Mouse (Mus musculus): ENCODE measurements around the gene Kcnc1. TPM values are rescaled to one million over a fixed set of nuclear protein-coding genes. Genes with fewer than 3 reads are reported as not detected.

The Kcnc1 gene
- total and polyA plus RNA-seq, 2 experiments from 2014 or later: 25.0 to 43.7 TPM

DNA sequence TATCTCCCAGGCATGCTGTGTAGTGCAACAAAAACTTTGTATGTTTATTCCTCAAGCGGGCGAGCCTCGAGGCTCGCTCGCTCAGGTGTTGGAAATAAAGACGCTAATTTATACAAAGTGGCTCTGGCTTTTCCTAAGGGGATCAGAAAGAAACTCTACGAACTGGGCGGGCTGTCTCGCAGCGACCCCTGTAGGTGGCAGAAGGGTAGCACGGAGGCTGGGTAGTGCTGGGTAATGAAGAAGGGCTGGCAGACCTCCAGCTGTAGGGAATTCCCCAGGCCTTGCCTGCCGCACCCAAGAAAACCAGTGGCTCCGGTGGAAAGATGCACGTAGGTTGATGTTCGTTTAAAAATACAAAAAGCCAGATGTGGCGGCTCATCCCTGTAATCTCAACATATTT is 17.3 kb upstream of the Kcnc1 start:
- peaks cover 41% of the 10 kb centered on the region for H3K27me3 ChIP-seq (ENCODE audit: insufficient read depth, low read length)
- WGBS: 12% methylated on average over 16 of the region's 16 CpGs
- ATAC-seq: peak; percentile 71

DNA sequence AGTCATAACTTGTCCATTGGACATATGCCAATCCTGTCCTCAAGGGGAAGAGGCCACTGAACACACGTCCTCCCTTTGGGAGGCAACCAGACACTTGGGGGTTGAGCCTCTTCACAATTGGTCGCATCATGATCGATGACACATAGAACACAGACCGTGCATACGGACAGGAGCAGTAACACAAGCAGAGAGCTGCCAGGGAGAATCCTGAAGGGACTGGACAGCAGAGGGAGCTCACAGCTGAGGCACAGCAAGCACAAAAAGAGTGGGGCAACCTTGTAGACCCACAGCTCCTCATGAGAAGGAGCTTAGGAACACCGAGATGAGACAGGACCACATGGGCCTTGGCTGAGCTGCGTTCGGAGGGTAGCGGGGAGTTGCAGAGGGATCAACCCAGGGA is 15.7 kb upstream of the Kcnc1 start:
- no peaks in the 10 kb centered on the region for H3K9me3 ChIP-seq (ENCODE audit: low read length)
- peaks cover 6% of the 10 kb centered on the region; the same call in 1 of the 2 replicates for H3K4me1 ChIP-seq (ENCODE audit: insufficient read depth, low read length)
- ATAC-seq (no peak), DNase-seq (ENCODE audit: low spot score) (peak; percentile 32)
- peaks cover 30% of the 10 kb centered on the region for H3K27me3 ChIP-seq (ENCODE audit: insufficient read depth, low read length)
- H3K9ac ChIP-seq (replicated peaks; ENCODE audit: low read length): no peak overlapping the region
- H3K36me3 ChIP-seq (ENCODE audit: insufficient read depth, low read length): no peaks in the 10 kb centered on the region
- no peak overlapping the region for H3K4me3 ChIP-seq (ENCODE audit: low read length)
- no peak overlapping the region for H3K27ac ChIP-seq
- 60% methylated on average over 9 of the region's 9 CpGs for WGBS
- H3K4me2 ChIP-seq (ENCODE audit: low read depth, low read length): no peak overlapping the region
- TF ChIP-seq CTCF (IDR thresholded peaks at IDR 0.05; ENCODE audit: low read depth): peak; percentile 56

More for the DNA sequence above, 17.3 kb upstream of the Kcnc1 start:
- Histone ChIP-seq H3K4me1 (ENCODE audit: insufficient read depth, low read length) (peaks cover 6% of the 10 kb centered on the region; the same call in 1 of the 2 replicates), H3K36me3 (ENCODE audit: insufficient read depth, low read length) (no peaks in the 10 kb centered on the region), H3K9me3 (ENCODE audit: low read length) (no peaks in the 10 kb centered on the region), H3K9ac (replicated peaks; ENCODE audit: low read length) (no peak overlapping the region), H3K27ac (no peak overlapping the region), H3K4me2 (ENCODE audit: low read depth, low read length) (no peak overlapping the region), H3K4me3 (ENCODE audit: low read length) (no peak overlapping the region)
- peak; percentile 80 for TF ChIP-seq CTCF (IDR thresholded peaks at IDR 0.05; ENCODE audit: low read depth)
- DNase-seq (ENCODE audit: low spot score): peak; percentile 85

DNA sequence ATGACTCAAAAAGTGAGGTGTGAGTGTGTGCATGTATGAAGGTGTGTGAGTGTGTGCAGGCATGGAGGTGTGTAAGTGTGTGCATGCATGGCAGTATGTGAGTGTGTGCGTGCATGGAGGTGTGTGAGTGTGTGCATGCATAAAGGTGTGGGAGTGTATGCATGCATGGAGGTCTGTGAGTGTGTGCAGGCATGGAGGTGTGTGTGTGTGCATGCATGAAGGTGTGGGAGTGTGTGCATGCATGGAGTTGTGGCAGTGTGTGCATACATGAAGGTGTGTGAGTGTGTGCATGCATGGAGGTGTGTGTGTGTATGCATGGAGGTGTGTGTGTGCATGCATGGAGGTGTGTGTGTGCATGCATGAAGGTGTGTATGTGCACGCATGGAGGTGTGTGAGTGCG is 8.9 kb upstream of the Kcnc1 start:
- no peak overlapping the region for H3K9ac ChIP-seq (replicated peaks; ENCODE audit: low read length)
- no peaks in the 10 kb centered on the region for H3K27me3 ChIP-seq (ENCODE audit: insufficient read depth, low read length)
- H3K9me3 ChIP-seq (ENCODE audit: low read length): no peaks in the 10 kb centered on the region
- no peak overlapping the region for H3K27ac ChIP-seq
- H3K4me2 ChIP-seq (ENCODE audit: low read depth, low read length): no peak overlapping the region
- TF ChIP-seq CTCF (IDR thresholded peaks at IDR 0.05; ENCODE audit: low read depth): no peak
- no peaks in the 10 kb centered on the region for H3K36me3 ChIP-seq (ENCODE audit: insufficient read depth, low read length)
- ATAC-seq (no peak), DNase-seq (ENCODE audit: low spot score) (no peak)
- no peak overlapping the region for H3K4me3 ChIP-seq (ENCODE audit: low read length)
- H3K4me1 ChIP-seq (ENCODE audit: insufficient read depth, low read length): no peaks in the 10 kb centered on the region
- 86% methylated on average over 3 of the region's 3 CpGs for WGBS

DNA sequence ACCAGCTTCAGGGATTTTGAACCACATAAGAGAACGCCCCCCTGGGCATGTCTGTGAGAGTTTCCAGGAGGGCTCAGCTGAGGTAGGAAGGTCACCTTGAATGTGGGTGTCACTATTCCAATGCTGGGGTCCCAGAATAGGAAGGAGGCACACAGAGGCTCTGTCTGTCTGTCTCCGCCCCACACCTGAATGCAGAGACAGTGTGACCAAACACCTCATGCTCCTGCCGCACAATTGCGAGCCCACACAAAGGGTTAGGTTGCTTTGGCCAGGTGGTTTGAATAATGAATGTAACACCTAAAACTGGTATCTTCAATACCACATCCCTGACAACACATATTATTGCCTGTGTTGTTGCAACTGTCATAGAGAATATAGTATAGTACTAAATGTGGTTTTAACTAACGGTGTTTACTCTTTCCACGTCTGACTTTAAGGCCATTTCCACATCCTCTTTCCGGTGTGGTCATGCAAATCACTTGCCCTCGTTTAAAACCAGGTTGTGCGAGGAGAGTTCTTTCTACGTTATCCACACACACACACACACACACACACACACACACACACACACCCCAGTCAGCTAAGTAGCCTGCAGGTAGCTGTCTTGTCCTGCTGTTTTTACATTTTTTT is 6.7 kb upstream of the Kcnc1 start:
- no peaks in the 10 kb centered on the region for H3K27me3 ChIP-seq (ENCODE audit: insufficient read depth, low read length)
- 80% methylated on average over 10 of the region's 10 CpGs for WGBS
- no peak overlapping the region for H3K9ac ChIP-seq (replicated peaks; ENCODE audit: low read length)
- H3K4me1 ChIP-seq (ENCODE audit: insufficient read depth, low read length): no peaks in the 10 kb centered on the region; the same call in 1 of the 2 replicates
- no peaks in the 10 kb centered on the region for H3K36me3 ChIP-seq (ENCODE audit: insufficient read depth, low read length)
- DNase-seq (ENCODE audit: low spot score) (no peak), ATAC-seq (no peak)
- H3K9me3 ChIP-seq (ENCODE audit: low read length): no peaks in the 10 kb centered on the region
- no peak for TF ChIP-seq CTCF (IDR thresholded peaks at IDR 0.05; ENCODE audit: low read depth)
- H3K4me2 ChIP-seq (ENCODE audit: low read depth, low read length): no peak overlapping the region
- H3K4me3 ChIP-seq (ENCODE audit: low read length): no peak overlapping the region
- no peak overlapping the region for H3K27ac ChIP-seq

DNA sequence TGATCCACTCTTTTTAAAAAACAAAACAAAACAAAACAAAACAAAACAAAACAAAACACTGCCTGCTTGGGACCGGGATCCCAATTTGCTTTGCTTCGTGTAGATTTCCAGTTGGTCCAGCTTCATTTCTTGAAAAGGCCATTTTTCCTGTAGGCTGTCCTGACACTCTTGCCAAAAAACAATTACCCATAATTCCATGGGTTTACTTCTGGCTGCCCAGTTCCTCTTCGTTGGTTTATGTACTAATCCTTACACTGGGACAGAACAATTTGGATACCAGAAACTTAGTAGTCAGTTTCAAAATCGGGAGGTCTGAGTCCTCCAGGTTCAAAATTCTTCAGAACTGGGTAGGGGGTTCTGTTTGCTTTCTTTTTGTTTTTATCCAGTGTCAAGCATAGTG is 6.1 kb upstream of the Kcnc1 start:
- DNase-seq (ENCODE audit: low spot score): no peak
- H3K4me3 ChIP-seq (ENCODE audit: low read length): no peak overlapping the region
- H3K4me1 ChIP-seq (ENCODE audit: insufficient read depth, low read length): no peaks in the 10 kb centered on the region; the same call in 1 of the 2 replicates
- WGBS: 55% methylated on average over 4 of the region's 4 CpGs
- no peak for TF ChIP-seq CTCF (IDR thresholded peaks at IDR 0.05; ENCODE audit: low read depth)
- H3K27ac ChIP-seq: no peak overlapping the region
- H3K9me3 ChIP-seq (ENCODE audit: low read length): no peaks in the 10 kb centered on the region
- H3K9ac ChIP-seq (replicated peaks; ENCODE audit: low read length): no peak overlapping the region
- no peak overlapping the region for H3K4me2 ChIP-seq (ENCODE audit: low read depth, low read length)
- no peak for ATAC-seq
- no peaks in the 10 kb centered on the region for H3K27me3 ChIP-seq (ENCODE audit: insufficient read depth, low read length)
- H3K36me3 ChIP-seq (ENCODE audit: insufficient read depth, low read length): no peaks in the 10 kb centered on the region

DNA sequence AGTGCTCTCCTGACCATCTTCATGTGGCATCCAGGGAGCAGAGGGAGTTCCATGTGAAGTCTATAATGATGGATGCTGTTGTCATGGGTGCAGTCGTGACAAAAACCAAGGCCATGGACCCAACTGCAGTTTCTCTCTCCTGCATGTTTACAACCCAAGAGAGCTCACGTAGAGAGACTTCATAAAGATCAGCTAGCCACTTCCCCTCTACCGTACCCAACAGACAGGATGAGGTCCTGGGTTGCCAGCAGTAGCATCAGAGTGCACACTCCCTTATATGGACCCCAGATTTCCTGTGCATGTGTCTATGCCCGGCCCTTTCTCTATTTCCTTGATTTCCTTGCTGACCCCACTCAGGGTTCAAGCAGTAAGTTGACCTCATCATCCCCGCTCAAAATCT is 4.6 kb upstream of the Kcnc1 start:
- H3K4me3 ChIP-seq (ENCODE audit: low read length): no peak overlapping the region
- H3K9me3 ChIP-seq (ENCODE audit: low read length): no peaks in the 10 kb centered on the region
- no peaks in the 10 kb centered on the region for H3K36me3 ChIP-seq (ENCODE audit: insufficient read depth, low read length)
- no peak for ATAC-seq
- 67% methylated on average over 5 of the region's 5 CpGs for WGBS
- DNase-seq (ENCODE audit: low spot score): no peak
- H3K27me3 ChIP-seq (ENCODE audit: insufficient read depth, low read length): no peaks in the 10 kb centered on the region
- H3K27ac ChIP-seq: no peak overlapping the region
- no peak overlapping the region for H3K4me2 ChIP-seq (ENCODE audit: low read depth, low read length)
- no peaks in the 10 kb centered on the region; the same call in 1 of the 2 replicates for H3K4me1 ChIP-seq (ENCODE audit: insufficient read depth, low read length)
- TF ChIP-seq CTCF (IDR thresholded peaks at IDR 0.05; ENCODE audit: low read depth): no peak
- no peak overlapping the region for H3K9ac ChIP-seq (replicated peaks; ENCODE audit: low read length)

DNA sequence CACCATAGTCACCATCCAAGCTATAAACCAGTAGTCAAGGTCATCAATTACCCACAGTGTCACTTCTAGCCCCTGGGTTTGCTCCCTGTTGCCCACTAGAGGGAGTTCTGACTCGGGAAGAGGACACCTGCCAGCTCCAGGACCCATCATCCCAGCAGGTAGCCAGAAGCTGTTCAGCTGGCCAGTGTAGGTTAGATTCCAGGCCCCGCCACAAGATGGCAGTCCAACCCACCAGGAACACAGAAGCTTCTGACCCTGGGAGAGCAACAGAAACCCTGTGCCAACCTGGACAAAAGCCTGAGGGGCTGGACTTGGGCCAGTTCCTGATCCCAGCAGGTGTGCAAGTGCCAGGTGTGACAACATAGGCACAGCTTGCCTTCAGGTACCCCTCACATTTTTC is 3.2 kb upstream of the Kcnc1 start:
- no peak overlapping the region for H3K4me2 ChIP-seq (ENCODE audit: low read depth, low read length)
- ATAC-seq (peak; percentile 46), DNase-seq (ENCODE audit: low spot score) (peak; percentile 93)
- H3K9ac ChIP-seq (replicated peaks; ENCODE audit: low read length): no peak overlapping the region
- no peaks in the 10 kb centered on the region for H3K9me3 ChIP-seq (ENCODE audit: low read length)
- peak; percentile 98 for TF ChIP-seq CTCF (IDR thresholded peaks at IDR 0.05; ENCODE audit: low read depth)
- WGBS: 0% methylated on average over 2 of the region's 2 CpGs
- H3K4me3 ChIP-seq (ENCODE audit: low read length): no peak overlapping the region
- H3K27ac ChIP-seq: no peak overlapping the region
- peaks cover 7% of the 10 kb centered on the region for H3K4me1 ChIP-seq (ENCODE audit: insufficient read depth, low read length)
- no peaks in the 10 kb centered on the region for H3K27me3 ChIP-seq (ENCODE audit: insufficient read depth, low read length)
- no peaks in the 10 kb centered on the region for H3K36me3 ChIP-seq (ENCODE audit: insufficient read depth, low read length)

Measured in hindbrain, postnatal 0 days (tissue).